Mouse (Mus musculus): ENCODE measurements around the gene Lmtk2. TPM values are rescaled to one million over a fixed set of nuclear protein-coding genes. Genes with fewer than 3 reads are reported as not detected.

Lmtk2 gene
- polyA plus RNA-seq (2017; shearing (Covaris generic)), result 15.7 TPM

GRCm38 (mm10) chr5:144100149-144100935, at the start of gene Lmtk2:
Gene Lmtk2 (plus strand): TSS chr5:144100436.

GRCm38 (mm10) chr5:144189950-144190583, 89.8 kb downstream of the Lmtk2 start, which contains the start of gene Bhlha15:
Gene Bhlha15 (plus strand): TSS chr5:144190286.

GRCm38 (mm10) chr5:144223503-144223862, 123.2 kb downstream of the Lmtk2 start, which contains the start of gene Tecpr1:
Gene Tecpr1 (minus strand): TSS chr5:144223615.

Other genes starting within 250 kb of the Lmtk2 start
- 0.49 TPM for gene Ankrd61, start 202.8 kb upstream of the Lmtk2 start, polyA plus RNA-seq (2017; shearing (Covaris generic))
- 54.6 TPM for gene Aimp2, start 190.6 kb upstream of the Lmtk2 start, polyA plus RNA-seq (2017; shearing (Covaris generic))
- gene Pms2, start 190.5 kb upstream of the Lmtk2 start, polyA plus RNA-seq (2017; shearing (Covaris generic)), result 35.9 TPM
- 2.6 TPM for gene Gm42421, start 172.3 kb upstream of the Lmtk2 start, polyA plus RNA-seq (2017; shearing (Covaris generic))
- 1.3 TPM for gene Rsph10b, start 167.4 kb upstream of the Lmtk2 start, polyA plus RNA-seq (2017; shearing (Covaris generic))
- gene Ccz1, start 85.6 kb upstream of the Lmtk2 start, polyA plus RNA-seq (2017; shearing (Covaris generic)), result 70.2 TPM
- not detected for gene Ocm, start 73.8 kb upstream of the Lmtk2 start, polyA plus RNA-seq (2017; shearing (Covaris generic))
- 0.05 TPM for gene Bhlha15, start 89.8 kb downstream of the Lmtk2 start, polyA plus RNA-seq (2017; shearing (Covaris generic))
- 209 TPM for gene Tecpr1, start 123.2 kb downstream of the Lmtk2 start, polyA plus RNA-seq (2017; shearing (Covaris generic))
- gene Bri3, start 144.0 kb downstream of the Lmtk2 start, polyA plus RNA-seq (2017; shearing (Covaris generic)), result 6.2 TPM